Mouse (Mus musculus) neutrophil, adult 5-6 weeks (primary cell): Measurements from ENCODE around the gene Rab30. TPM values are rescaled to one million over a fixed set of nuclear protein-coding genes. Genes with fewer than 3 reads are reported as not detected.

ENCODE experiments used
- ATAC-seq: fragments of 151-379, 151-347 bp; 2 replicates; pipeline ENCODE4 v1.8.0; 2017; ENCODE audit warnings: mild to moderate bottlenecking, moderate TSS enrichment; ENCODE audit not compliant: insufficient number of reproducible peaks, poor library complexity, low FRiP score, severe bottlenecking; ENCODE audit errors: extremely low read depth
- total RNA-seq: library from RNA; stranded (forward); fragments of 200-1000 nt; gene quantifications from 2 replicates; pipeline ENCODE4 v1.2.3, GENCODE M21; 2017

Rab30 gene
- total RNA-seq, 1 experiment from 2014 or later, result 24.9 TPM

- no peak for ATAC-seq
Observed at GRCm38 (mm10) chr7:92782511-92782910, 41.1 kb downstream of the Rab30 start.

GRCm38 (mm10) chr7:92783166-92783806, 41.9 kb downstream of the Rab30 start:
- ATAC-seq, result no peak

DNA sequence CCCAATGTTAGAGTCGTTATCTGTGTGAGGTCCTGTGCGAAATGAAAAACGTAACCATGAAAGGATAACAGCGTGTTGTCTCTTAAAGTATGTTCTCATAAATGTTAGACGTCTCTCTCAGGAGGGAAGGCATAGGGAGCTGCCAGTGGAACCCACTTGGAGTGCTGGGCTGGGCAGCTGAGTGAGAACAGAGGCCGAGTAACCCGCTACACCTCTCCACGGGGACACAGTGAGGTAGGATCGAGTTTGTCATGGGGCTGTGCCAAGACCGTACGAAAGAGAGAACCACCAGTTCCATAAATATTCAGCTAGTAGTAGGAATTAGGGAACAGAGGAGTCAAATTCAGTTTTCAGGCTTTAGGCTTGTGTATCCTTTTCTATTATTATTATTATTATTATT, 42.5 kb downstream of the Rab30 start:
- ATAC-seq, result no peak

GRCm38 (mm10) chr7:92795749-92796148, 54.3 kb downstream of the Rab30 start:
- no peak for ATAC-seq

DNA sequence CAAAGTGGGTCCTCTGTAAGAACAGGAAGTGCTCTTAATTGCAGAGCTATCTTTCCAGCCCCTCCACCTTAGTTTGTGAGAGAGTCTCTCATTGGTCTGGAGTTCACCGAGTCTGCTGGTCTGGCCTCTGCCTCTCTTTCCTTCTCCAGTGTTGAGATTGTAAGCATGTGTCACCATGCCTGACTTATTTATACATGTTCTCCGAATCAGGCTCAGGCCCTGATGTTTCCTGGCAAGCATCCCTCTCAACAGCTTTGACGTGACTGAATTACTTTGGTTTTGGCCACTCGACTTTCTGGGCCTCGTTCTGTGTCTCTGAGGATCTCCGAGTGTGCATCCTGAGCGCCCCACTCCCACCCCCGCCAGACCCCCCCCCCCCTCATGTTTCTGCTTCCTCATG, 55.4 kb downstream of the Rab30 start:
- no peak for ATAC-seq

GRCm38 (mm10) chr7:92799665-92800595, 58.5 kb downstream of the Rab30 start:
- ATAC-seq, result no peak

GRCm38 (mm10) chr7:92802158-92802557, 60.8 kb downstream of the Rab30 start:
- no peak for ATAC-seq

- ATAC-seq, result no peak
Observed at GRCm38 (mm10) chr7:92803191-92803590, 61.8 kb downstream of the Rab30 start.

DNA sequence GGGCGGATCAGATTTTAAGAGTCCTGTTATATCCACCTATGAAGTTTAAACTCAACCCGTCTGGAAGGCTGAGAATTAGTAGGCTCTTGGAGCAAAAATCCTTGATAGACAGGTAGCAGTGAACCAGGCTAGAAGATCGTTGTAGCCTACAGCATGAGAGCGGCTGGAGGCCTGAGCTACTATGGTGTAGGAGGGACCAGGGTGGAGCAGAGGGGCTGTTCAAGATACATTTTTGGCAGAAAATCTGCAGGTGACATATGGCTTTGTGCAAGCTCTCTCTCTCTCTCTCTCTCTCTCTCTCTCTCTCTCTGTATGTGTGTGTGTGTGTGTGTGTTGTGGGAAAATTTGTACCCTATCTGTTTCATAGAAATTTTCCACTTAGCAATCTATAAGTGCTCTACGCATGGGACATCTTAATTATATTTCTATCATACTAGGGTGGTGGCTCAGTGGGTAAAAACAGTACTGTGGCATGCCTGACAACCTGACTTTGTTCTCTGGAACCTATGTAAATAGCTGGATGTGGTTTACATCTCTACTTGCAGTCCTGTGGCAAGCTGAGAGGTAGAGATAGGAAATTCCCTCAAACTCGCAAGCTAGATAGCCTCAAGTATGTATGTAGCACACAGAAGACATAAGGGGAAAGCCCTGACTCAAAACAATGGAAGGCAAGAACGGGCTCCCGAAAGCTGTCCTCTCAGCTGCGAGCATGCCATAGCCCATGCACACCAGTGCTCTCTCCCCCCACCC, 63.7 kb downstream of the Rab30 start:
- ATAC-seq, result no peak

DNA sequence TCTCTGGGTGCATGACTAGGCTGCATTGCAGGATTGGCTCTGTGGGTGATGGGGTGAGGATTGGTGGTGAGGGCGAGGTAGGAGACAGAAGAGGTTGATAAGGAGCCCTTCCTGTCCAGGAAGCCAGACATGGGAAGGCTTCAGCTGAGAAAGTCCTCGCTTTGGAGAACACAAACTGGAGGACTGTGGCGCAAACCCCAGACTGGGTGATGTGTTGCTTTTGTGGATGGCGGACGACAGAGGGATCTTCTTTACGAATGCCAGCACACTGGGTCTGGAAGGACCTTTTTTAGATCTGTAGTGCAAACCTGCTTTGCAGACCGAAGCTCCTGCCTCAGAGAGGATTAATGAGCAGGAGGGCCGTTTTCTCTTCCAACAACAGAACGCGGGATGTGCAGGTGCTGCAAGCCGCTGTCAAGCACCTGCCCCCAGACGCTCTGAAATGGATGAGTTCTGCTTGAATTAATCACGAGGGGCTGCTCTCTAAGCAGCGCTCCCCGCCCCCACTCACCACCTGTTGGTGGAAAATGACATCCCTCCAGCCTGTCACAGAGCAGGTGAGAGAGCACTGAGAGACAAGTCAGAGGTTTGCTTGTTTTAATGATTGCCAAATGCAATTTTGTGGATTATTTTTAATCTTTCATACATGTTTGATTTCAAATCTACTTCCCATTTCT, 65.2 kb downstream of the Rab30 start:
- no peak for ATAC-seq

DNA sequence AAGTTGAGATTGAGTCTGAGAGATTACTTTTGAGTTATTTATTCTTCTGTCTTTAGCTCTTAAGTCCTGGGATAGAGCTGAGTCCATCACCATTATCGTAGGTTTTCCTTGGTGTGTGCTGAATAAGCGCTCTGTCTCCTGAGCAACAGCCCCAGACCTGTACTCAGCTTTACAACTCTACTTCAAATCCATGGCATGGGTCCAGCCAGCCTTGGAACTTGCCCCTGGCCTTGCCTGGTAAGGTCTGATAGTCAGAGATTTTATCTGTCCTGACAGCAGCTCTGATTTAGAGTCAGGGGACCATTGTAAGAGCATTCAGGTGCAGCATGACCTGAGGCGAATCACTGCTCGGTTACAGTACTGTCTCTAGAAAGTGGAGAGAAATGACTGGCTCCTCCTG, 66.1 kb downstream of the Rab30 start:
- ATAC-seq, result no peak

- no peak for ATAC-seq
Observed at GRCm38 (mm10) chr7:92811667-92812279, 70.4 kb downstream of the Rab30 start.

- peak; percentile 88 for ATAC-seq
Observed at GRCm38 (mm10) chr7:92817242-92817641, 75.8 kb downstream of the Rab30 start.

DNA sequence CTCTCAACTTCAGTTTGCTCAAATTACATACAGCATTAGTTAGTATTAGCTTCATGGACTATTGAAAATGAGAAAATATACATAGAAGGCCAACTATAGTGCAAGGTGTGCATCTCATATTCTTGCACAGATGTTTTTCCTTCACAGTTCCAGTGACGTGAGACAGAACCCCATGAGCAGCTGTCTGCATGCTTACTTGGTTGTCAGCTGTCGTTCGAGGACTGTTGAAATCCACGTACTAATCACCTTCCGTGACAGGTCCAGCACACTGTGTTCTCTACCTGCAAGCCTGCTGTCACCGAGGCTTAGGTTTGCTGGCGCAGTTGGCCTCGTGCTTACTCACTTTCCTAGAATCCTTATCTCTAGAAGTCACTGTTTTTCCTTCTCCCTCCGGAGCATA, 76.5 kb downstream of the Rab30 start:
- no peak for ATAC-seq

- peak; percentile 51; the same call in 1 of the 2 replicates for ATAC-seq
Observed at GRCm38 (mm10) chr7:92819656-92820055, 78.3 kb downstream of the Rab30 start.

DNA sequence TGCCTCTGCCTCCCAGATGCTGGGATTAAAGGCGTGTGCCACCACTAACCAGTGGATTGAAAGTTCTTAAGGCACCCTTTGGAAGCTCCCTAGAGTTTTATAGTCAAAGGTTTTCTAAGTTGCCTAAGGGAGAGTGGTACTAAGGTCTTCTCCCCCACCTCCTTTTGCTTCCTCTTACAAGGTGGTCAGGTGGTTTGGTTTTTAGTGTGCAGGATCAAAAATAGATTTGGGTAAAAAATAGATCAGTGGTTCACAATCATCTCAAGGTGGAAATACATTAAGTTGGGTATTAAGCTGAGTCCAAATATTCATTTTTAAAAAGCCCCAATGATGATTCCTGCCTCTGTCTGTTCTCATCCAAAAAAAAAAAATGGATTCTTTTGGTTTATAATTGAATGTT, 79.0 kb downstream of the Rab30 start:
- no peak for ATAC-seq

DNA sequence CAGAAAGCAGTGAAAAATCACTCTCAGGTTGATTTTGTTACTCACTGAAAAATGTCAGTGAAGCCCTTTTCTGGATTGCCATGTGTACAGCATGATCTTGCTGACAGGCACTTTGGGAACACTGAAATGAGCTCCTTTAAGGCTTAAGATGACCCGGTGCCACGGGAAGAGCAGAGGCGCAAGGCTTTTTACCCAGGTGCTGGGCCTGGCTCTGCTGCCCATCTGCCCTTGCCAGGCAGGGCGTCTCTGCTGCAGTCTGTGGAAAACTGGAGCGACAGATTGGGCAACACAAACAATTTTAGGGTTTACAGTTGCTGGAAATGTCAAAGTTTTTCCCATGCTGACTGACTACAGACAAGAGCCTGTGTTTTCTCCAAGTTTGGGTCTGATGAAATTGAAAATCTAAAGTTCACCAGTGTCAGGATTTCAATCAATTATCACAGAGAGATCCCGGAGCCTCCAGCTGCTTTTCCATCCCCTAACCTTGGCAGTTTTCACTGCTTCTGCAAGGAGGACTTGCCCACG, 79.6 kb downstream of the Rab30 start:
- no peak for ATAC-seq

- ATAC-seq, result no peak
Observed at GRCm38 (mm10) chr7:92821871-92822270, 80.5 kb downstream of the Rab30 start.
